Mouse (Mus musculus): ENCODE measurements at regions not wholly inside any gene's neighbourhood (a gene's known extent, or its start where the extent isn't known, plus 50 kb on each side); places are given as distances from the start of the nearest gene placed in this dataset.

DNA sequence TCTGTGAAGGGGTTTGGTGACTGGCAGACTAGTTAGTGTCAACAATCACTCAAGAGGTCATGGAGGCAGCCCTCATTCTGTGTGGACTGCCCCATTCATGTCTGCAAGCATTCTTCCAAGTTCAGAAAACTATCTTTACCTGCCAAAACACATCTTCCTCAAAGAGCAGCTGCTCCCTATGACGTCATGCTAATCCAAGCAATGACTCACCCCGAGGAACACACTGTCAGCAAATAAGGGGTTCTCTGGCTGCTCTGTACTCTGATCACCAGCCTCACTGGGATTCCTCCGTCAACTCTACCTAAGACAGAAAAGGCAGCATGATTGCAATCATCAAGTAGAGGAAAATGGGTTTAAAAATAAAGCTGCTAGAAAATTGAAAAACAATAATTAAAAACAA is 165.4 kb upstream of the Nabp1 start:
- peak in 1 of 2 experiments; percentile 11 for DNase-seq

DNA sequence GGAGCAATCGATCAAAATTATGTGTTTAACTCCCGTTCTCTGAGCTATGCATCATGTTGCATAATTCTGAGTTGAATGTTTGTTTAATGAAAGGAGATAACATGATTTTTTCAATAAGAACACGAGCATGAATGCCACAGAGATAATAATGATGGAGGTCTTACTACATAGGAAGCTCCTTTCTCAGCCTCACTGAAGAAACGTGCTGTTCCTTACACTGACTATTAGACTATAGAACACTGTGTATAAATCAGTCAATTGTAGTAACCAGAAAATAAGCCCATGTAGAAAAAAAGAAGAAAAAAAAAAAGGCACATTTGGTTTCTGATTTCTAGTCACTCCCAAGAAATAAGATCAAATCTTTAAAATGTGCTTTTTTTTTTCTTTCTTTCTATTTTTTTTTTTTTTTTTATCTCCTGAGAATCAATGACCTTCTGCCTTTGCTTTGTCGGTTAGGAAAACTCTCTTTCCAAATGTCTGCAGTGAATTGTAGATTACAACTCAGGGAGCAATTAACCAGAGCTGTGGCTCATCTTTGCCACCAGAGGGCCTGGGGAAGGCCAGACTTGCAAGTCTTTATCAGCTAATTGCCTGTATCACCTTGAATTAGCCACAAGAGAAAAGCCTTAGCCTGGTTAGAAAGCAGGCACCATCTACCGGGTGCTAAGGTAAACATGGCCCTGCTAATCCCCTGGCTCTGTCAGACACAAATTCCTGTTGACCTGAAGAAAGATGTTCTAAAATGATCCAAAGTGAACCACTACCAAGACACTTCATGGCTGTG is 160.5 kb upstream of the Nabp1 start:
- DNase-seq: no peak

DNA sequence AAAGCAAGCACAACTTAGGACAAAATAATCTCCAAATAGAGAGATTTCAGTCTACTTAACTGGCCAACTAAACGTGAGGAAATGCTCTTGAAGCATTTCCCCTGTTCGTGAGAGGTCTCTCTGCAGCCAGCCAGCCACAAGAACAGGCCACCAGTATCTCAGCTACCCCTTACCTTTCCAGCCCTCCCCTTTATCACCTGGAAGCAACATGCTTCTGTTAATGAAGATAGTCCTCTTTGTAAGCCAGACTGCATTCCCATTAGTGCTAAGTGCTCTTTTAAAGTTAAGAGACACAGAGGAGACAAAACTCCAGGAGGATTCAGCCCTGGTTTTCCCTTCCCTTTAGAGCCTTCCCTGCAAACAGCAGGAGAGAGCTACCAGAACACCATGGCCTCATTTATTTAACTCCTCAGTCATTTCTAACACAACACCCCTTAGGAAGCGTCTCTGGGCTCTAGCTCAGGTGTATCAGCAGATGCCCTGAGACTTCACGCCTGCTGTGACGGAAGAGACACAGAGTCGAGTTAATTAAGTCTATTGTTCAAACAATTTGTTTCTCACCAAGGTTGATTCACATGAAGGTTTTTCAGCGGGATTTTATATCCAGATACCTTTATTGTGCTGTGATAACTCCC is 157.8 kb upstream of the Nabp1 start:
- peak in 1 of 2 experiments; percentile 32 for DNase-seq

DNA sequence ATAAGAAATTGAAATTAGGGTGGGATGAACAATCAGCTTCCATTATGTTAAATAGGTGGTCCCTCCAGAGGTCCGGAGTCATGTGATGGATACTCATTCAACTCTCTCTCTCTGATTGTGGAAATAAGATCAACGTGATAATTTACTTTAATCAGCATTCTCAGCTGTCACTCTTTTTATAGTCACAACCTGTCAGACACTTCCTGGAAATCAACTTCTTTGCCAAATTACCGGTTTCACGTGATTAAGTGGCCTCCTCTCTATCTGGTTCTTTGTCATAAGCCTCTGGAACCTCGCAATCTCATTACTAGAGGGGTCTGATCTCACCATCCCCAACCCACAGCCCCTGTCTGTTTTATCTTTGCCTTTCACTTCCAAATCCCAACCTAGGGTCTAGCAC is 155.6 kb upstream of the Nabp1 start:
- no peak for DNase-seq

DNA sequence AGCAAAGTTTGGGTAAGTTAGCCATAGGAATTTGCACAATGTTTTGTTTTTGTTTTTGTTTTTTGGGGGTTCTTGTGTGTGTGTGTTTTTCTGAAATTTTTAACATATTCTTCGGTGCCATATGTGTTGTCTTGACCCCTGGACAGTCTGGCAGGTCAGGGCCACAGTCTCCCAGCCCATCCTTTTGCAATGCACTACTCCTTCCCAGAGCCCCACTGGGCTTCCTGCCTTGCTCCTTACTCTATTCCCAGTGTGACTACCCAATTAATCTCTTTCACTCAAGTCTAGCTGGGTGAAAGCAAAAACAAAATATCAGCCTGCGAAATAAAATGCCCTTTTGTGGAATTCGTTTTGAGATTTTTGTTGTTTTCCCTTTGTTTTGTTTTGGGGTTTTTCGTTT is 154.6 kb upstream of the Nabp1 start:
- DNase-seq: no peak

DNA sequence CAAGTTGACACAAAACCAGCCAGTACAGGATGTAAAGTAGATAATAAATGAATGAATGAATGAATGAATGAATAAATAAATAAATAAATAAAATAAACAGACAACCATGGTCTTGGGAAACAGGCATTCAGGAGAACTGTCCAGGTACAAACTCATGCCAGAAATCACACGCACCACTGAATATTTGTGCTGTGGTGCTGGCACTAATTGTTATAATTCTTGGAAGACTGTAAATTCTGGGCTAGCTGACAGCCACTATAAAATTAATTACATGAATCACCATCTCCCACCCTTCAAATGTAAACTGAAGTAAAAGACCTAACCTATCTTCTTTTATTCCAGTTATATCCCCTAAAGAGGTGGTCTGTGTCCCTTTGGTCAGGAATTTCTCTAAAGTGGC is 151.6 kb upstream of the Nabp1 start:
- DNase-seq: peak in 1 of 2 experiments; percentile 36

DNA sequence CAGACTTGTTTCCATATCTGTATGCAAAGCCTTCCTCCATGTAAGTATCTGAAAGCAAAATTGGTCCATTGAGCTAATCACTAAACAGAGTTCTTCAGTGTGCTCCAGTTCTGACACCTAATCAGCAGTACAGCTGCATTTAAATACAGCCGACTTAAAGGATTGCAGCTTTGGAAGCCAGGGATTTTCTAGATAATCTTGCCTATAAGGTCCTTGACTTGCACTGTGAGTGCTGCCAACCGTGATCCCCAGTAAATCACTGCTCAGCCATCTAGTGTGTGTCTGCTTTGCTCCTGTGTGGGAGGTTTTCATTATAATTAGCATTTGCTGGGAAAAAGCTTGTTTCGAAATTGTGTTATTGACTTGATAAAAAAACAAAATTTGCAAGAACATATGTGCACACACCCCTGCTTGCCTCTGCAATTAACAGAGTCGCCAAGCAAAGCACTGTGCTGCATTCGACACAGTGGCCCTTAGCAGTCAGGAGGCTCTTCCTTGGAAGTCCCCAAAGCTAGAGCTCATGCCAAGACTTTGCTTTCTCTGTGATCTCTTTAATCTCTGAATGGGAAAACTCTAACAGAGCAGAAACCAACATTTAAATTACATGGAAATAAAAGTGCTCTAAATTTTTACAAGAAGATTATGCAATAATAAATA is 150.0 kb upstream of the Nabp1 start:
- DNase-seq: no peak

DNA sequence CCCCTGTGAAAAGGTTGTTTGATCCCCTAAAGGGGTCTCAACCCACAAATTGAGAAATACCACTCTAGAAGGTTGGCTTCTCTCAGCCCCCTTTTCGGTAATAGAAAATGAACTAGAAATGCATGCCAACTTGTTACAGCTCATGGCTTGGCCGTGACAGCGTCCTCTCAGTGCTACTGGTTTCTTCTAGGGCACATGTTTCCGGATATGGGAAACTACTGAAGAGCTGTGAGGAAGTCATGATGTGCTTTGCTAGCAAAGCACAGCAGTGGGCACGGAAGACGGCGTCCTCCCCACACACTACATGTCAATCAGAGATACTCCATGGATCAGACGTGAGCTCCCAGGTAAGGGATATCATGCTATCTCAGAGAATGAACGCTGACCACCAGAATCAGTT is 148.1 kb upstream of the Nabp1 start:
- DNase-seq: no peak

DNA sequence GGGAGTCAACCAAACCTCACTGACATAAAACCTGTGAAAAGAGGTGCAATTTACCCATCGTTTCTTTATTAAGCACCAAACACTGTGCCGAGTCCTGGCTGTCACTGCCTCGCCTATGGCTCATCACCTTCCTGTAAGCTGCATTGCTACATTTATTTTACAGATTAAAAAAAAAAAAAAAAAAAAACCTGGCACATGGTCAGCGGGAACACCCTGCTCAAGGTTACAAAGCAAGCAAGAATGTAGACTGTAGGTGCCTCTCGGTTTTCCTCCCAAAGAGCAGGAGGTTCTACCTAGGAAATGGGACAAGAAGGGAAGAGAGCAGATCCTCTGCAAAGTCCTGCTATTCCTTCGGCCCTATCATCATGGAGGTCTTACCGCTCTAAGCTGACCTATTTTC is 146.9 kb upstream of the Nabp1 start:
- no peak for DNase-seq

DNA sequence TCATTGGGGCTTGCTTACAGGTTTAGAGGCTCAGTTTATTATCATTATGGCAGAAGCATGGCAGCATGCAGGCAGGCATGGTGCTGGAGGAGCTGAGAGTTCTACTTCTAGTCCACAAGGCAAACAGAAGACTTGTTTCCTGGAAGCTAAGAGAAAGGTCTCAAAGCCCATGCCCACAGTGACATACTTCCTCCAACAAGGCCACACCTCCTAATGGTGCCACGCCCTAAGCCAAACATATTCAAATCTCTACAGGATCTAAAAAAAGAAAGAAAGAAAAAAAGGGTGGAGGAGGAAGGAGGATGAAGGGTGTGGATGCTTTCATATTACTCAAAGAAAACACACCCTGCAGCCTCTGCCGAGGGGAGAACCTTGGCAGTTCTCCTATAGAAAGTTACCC is 146.3 kb upstream of the Nabp1 start:
- no peak for DNase-seq

DNA sequence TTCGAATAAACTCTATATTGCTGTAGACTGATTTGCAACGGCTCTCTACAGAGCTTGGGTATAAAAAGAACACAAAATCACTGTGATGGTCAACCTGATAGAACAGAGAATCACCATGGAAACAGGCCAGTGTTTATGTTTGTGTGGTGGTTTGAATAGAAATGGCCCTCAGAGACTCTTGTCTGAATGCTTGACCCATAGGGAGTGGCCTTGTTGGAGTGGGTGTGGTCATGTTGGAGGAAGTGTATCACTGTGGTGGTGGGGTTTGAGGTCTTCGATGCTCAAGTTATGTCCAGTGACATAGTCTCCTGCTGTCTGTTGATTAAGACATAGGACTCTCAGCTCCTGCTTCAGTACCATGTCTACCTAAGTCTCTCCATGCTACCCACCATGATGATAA is 144.8 kb upstream of the Nabp1 start:
- no peak for DNase-seq

DNA sequence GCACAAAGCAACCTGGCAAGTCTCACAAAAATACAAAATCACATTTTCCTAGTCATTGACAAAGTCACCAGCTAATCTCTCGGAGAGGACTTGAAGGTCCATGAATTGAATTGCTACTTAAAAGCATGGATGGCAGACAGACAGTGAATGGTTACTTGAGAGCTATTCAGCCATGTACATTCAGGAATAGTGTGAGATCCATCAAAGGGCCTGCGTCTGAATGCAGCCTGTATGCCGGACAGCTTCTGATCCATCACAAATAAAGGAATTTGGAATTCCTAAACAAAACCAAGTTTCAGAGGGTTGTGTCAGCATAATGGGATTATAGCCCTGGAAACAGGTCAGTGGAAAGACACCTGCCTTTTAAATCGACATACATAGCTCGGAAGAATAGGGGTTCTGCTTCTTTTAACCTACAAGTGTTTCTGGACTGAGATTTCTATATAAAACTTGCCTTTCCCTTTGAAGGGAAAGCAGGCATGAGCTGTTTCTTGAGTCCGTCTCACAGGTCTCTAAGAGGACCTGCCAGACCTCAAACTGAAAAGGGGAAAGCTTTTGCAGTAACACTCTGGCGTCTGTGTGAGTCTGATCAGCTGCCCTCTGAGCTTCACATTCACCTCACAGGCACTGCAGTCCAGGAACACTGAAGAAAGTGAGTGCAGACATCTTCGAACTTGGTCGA is 144.1 kb upstream of the Nabp1 start:
- no peak for DNase-seq

DNA sequence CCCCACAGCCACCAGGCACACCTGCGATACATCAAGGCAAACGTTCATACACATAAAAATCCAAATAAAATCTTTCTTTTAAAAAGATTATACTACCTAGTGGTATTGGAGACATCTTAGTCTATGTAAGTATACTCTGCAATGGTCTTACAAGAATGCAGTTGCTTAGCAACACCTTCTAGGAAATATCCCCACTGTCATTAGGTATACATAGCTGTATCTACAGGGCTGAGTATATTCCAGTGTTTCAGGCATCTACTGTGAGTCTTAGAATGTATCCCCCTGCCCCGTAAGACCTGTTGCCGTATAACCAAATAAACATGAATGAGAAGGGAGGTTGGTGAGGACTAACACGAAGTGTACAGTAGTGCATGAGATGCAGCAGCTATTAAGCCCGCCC is 142.8 kb upstream of the Nabp1 start:
- no peak for DNase-seq

DNA sequence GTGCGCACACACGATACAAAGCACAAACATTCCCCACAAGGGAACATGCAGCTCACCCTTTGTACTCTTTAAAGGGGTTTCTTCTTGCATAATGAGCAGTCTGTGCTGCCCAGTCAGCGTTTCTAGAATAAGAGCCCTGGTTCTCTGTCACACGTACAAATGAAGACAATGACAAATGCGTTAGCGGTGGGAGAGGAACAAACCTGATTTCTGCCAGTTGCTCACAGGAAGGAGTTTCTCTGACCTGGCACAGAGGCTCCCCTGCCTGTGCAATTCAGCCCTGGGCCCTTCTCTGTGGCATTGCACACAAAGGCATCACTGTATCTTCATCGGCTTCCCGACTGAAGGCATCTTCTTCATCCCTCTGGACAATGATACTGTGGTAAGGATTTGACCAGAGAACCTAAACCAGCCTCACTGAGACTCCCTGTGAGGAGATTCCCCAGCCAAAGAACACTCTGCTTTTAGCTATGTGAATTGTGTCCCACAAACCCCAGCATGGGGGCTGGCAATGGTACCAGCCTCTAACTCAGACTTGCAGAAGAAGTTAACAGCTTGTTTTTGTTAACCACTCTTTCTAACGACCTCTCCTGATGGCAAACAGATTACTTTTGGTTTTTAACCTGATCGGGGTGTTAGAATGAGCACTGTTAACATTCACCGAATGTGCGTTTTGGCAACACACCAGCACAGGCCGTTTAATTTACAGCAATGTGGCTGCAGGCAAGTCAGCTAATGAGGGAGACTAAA is 139.5 kb upstream of the Nabp1 start:
- peak; percentile 40 to 57 for DNase-seq

DNA sequence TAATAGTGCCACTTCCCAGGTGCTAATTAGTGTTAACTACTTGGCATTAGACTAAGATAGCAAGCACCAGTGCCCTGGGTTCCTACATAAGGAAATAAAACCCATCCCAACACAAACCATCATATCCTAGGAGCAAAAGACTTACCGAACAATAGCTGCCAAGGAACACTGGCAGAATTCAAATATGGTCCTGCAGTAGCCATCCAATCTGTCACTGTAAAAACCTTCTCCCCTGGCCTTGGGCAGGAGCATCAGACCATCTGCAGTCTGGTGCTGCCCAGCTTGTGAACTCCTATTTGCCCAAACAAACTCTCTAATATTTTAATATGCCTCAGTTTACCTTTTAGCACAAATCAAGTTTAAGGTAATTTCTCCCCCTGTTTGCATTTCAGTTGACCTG is 137.9 kb upstream of the Nabp1 start:
- DNase-seq: peak; percentile 26 to 27

DNA sequence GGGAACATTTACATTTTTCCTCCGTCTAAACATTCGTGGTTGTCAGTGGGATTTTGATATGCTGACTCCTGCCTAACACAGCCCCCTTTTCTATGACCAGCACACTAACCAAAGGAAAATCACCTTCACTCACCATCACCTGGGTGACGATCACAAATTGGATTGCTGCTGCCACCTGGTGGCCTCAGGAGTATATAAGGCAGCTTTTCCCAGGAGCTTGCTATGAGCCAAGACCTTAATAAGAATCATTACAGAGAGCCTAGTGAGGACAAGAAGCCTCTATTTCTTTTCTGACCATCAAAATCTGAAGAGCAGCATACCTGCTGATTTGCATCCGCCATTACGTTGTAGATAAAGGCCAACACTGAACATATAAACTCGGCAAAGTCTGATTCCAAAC is 137.3 kb upstream of the Nabp1 start:
- DNase-seq: peak; percentile 77 to 80

DNA sequence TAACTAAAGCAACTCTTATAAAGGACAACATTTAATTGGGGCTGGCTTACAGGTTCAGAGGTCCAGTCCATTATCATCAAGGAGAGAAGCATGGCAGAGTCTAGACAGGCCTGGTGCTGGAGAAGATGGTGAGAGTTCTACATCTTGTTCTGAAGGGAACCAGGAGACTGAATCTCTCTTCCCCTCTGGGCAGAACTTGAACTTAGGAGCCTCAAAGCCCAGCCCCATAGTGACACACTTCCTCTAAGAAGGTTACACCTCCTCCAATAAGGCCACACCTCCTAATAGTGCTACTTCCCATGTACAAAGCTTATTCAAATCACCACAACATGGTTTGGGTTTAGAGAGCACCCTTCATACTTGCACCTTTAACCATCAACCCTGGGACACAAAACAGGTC is 136.5 kb upstream of the Nabp1 start:
- no peak for DNase-seq

DNA sequence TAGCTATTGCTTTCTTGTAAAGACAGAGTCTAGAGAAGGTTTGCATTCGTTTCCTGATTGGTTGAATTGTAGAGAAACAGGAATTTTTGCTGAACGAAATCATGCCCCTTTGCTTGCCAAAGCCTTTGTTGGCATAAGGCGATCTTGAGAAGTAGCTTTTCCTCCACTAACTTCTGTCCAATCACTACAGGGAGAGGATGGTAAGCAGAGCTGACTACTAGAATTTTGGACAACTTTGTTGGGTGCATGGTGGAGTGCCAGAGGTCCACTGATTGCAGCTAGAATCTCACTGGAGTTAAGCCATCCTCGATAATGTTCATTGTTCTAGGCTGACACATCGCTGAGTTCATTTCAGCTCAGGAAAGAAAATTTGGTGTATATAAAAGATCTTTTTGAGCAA is 131.1 kb upstream of the Nabp1 start:
- DNase-seq: no peak

DNA sequence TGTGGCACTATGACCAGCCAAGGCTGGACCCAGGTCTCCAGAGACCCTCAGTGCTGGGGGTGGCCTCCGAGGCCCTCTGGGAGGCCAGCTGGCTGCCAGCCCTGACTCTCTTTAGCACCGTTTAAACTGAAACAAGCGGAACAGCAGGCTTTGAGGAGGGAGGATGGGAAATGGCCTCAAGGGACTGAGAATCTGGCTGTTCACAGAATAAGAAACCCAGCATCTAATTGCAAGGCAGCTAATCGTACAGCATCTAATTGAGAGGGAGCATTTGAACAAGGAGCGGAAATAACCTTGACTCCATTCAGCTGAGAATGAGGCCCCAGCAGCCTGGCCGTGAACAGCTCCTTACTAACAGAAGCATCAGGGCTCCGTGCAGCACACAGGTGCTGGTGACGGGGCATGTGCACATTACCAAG is 129.2 kb upstream of the Nabp1 start:
- no peak for DNase-seq

DNA sequence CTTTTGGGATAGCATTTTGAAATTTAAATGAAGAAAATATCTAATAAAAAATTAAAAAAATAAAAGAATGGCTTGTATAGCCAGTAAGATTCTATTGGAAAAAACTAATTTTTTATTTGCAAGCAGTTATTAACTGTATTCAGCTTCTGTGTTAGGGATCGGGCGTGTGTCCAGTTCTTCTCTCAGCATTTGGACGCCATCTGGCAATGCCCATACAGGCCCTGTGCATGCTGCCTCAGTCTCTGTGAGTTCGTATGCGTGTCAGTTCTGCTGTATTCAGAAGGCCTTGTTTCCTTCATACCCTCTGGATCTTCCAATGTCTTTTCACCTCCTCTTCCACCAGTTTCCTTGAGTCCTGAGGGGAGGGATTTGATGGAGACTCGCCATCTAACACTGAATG is 123.8 kb upstream of the Nabp1 start:
- peak in 1 of 2 experiments; percentile 16 for DNase-seq

DNA sequence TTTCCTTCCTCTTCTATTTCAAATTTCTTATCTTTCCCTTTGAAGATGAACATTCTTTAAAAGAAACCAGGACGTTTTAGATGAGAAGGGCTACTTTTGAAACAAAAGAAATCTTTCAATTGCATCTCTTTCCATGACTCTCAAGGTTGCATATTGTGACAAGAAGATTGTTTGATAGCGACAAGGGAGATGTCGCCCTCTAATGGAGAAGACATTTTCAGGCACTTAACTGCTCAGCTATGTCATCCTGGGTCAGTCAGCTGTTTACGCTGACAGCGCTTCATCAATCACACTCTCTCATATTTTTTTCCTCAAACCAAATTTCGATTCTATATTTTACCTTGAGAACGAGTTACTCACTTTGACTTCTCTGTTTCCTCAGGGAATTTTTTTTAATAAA is 122.2 kb upstream of the Nabp1 start:
- DNase-seq: peak; percentile 41 to 44

DNA sequence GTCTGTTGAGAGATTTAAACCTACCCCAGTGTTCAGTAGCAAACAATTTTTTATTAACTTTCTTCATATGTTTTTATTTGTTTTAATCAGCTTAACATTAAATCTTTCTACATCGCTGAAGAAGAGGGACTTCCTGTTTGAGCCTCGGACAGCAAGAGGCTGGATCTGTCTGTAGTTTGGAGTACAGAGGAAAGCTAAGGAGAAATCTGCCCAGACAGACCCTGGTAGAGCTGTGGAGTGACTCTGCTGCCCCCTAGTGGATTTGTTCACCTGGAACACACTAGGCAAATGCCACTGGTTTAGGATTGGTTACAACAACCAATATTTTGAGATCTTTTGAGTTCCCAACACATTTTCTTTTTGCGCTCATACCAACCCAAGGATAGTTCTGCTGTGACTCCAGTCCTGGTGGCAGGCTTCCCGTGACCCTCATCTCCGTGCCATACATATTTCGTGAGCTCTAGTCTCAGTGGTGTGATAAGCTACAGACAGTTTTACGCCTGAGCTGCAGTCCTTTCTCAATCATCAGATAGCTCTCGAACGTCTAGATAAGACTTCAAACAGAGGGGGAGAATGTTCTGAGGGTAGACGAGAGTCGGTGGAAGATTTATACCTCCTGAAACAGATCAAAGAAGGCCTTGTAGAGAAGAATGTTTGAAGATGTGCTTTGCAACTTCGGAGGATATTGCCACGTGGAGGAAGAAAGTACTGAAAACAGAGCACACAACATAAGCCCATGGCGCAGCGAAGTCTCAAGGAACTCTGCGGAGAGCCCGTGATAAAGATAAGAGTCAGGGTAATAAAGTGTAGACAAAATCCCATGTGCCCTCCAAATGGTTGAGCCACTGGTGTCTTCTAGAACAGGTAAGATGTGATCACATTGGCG is 119.0 kb upstream of the Nabp1 start:
- DNase-seq: peak; percentile 86 to 88
